Mouse (Mus musculus) kidney, adult 2 months (tissue): ENCODE results near the gene Kmt5b. TPM values are rescaled to one million over a fixed set of nuclear protein-coding genes. Genes with fewer than 3 reads are reported as not detected.

Source experiments
- DNase-seq: peaks from one replicate; pipeline ENCODE4 v3.0.0; 2021
- H3K27ac ChIP-seq: fragments of 200-500 bp; 2 replicates; pipeline ENCODE4 v1.5.1; 2012; ENCODE audit warnings: low read depth, low read length, control low read depth, inconsistent platforms; ENCODE audit not compliant: insufficient read depth
- H3K27me3 ChIP-seq: fragments of 200-500 bp; replicated peaks from 2 replicates; pipeline ENCODE4 v1.6.1; 2012; ENCODE audit warnings: mild to moderate bottlenecking, moderate library complexity, low read length, inconsistent platforms; ENCODE audit not compliant: control insufficient read depth, insufficient read depth
- H3K36me3 ChIP-seq: fragments of 200-500 bp; 2 replicates; pipeline ENCODE4 v1.6.1; 2012; ENCODE audit warnings: mild to moderate bottlenecking, moderate library complexity, low read length, inconsistent platforms; ENCODE audit not compliant: control insufficient read depth, insufficient read depth
- H3K4me1 ChIP-seq: fragments of 200-500 bp; 2 replicates; pipeline ENCODE4 v1.6.1; 2011; ENCODE audit warnings: low read length; ENCODE audit not compliant: control insufficient read depth, insufficient read depth
- H3K4me3 ChIP-seq: fragments of 200-500 bp; 2 replicates; pipeline ENCODE4 v1.5.1; 2011; ENCODE audit warnings: mild to moderate bottlenecking, low read depth, low read length, control low read depth; ENCODE audit not compliant: insufficient read depth
- CTCF ChIP-seq: fragments of 200-500 bp; conservative IDR thresholded peaks from 2 replicates; pipeline ENCODE4 v1.5.1; 2011; ENCODE audit warnings: low read depth, mild to moderate bottlenecking, control low read depth, low read length, moderate library complexity, mixed read lengths; ENCODE audit not compliant: insufficient read depth, insufficient read length
- POLR2A ChIP-seq: fragments of 200-500 bp; IDR thresholded peaks from one replicate; pipeline ENCODE4 v1.6.1; 2011; ENCODE audit warnings: low read depth, low read length, control low read depth
- WGBS: fragments of 180-500 bp; shearing (Covaris S2); methylation state at CpG from one replicate; pipeline ENCODE4 v1.1.7; 2018; 5-methylcytosine and 5-hydroxymethylcytosine counted together
- polyA plus RNA-seq: library from polyadenylated mRNA; depleted of rRNA; stranded (reverse); fragments of >200 nt; gene quantifications from 2 replicates; pipeline ENCODE4 v1.2.3, GENCODE M21; 2012; rRNA removed

The Kmt5b gene
- polyA plus RNA-seq = 12.6 and 12.9 TPM in 2 replicates

DNA sequence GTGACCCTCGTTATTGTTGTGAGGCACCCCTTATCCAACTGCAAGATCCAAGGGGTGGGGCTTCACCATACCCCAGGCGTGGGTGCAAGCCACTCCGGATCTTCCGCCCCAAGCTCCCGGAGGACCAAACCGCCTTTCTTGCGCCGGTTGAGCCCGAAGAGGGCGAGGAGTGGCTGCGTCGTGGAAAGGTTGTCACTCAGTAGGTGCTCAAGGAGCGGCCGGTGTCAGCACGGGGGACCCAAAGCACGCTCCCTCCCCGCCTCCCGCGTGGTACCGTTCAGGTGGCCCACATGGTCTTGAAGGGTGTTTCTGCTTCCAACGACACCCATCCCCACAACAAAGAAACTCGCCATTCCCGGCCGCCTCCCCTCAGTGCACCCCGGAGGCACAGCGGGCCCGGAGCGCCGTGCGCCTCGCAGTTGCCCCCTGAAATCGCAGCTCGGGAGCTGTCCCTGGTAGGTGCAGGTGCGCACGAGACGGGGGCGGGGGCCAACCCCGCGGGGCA, at the start of gene Kmt5b:
Kmt5b (plus strand) TSS at position 146 of the 505 bp plus-strand sequence.
- TF ChIP-seq CTCF (no peak), POLR2A (no peak)
- no peak for DNase-seq
- H3K27me3 ChIP-seq = no peaks in the 10 kb centered on the region
- WGBS = 0% methylated on average over 39 of the region's 39 CpGs
- peak within 1 kb of the TSS; percentile 98 for H3K27ac ChIP-seq
- peaks cover 11% of the 10 kb centered on the region for H3K4me1 ChIP-seq
- peak within 1 kb of the TSS; percentile 60 for H3K4me3 ChIP-seq
- H3K36me3 ChIP-seq = no peaks in the 10 kb centered on the region

DNA sequence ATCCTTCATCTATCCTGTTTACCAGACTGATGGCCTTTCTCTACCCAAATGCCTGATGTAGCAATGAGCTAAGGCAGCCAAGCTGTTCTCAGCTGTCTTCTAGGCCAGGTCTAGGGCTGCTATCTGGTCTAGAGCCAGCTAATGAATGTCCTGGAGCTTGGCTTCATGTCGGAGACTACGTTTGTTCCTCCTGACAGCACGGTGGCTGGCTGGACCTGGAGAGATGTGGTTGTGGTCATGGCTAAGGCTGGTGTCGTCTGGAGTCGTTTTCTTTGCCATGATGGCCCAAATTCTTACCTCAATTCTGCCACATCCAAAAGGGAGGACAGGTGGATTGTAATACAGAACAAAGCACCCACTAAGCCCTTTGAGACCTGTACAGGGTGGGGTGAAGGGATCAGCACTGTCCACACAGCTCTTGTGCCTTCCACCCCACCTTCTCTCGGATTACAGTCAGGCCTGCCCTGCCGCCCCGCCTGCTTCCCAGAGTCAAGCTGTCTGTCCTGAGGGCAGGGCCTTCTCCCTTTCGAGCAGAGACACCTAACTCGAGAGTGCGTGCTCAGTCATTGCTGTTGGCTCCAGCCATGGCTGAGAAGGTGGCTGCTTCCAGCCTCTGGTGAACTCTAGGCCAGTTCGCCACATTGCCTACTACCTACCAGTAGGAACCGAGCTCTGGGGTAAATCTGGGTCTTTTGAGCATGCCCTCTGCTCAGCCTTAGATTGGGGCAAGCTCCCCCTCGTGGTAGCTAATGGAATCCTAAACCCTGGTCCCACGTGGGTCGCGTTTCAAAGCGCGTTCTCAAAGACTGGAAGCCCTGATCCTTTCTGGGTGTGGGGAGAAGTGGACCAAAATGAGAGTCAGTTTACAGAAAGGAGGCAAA, 48.5 kb upstream of the Kmt5b start:
- H3K27ac ChIP-seq = no peak overlapping the region
- peak; percentile 73 for DNase-seq

DNA sequence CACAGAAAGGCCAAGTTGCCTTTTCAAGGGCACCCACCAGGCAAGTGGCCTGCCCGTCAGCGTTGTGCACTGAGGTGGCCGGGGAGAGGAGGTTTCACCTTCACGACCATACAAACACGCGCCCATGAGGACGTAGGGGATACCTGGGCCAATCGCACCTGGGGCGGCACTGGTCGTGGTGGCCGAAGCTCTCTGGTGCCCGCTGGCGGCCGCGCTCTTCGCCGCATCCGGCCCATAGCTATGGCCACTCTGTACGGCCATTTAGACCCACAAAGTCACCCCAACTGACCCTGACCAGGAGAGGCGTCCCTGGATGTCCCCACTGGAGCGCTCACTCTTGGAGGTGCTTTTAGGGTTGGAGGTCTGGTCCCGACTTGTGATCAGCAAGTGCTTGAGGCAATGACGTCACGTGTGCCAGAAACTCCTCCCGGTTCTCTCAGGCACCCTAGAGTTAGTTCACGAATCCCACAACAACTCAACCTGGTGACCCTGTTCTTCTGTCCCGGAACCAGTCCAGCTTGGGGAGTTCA, 47.8 kb upstream of the Kmt5b start:
- no peaks in the 10 kb centered on the region for H3K27me3 ChIP-seq
- DNase-seq = peak; percentile 80
- TF ChIP-seq CTCF = peak; percentile 77
- TF ChIP-seq POLR2A = no peak
- WGBS = 2% methylated on average over 27 of the region's 27 CpGs
- H3K4me3 ChIP-seq = peak overlapping the region; percentile 47
- H3K27ac ChIP-seq = no peak overlapping the region
- peaks cover 10% of the 10 kb centered on the region for H3K4me1 ChIP-seq
- H3K36me3 ChIP-seq = no peaks in the 10 kb centered on the region

More for the DNA sequence above, 48.5 kb upstream of the Kmt5b start:
- Histone ChIP-seq H3K36me3 (no peaks in the 10 kb centered on the region), H3K4me1 (peaks cover 10% of the 10 kb centered on the region), H3K27me3 (no peaks in the 10 kb centered on the region), H3K4me3 (peak overlapping the region; percentile 47)
- TF ChIP-seq CTCF = peak; percentile 74
- no peak for TF ChIP-seq POLR2A
- 42% methylated on average over 19 of the region's 19 CpGs for WGBS

DNA sequence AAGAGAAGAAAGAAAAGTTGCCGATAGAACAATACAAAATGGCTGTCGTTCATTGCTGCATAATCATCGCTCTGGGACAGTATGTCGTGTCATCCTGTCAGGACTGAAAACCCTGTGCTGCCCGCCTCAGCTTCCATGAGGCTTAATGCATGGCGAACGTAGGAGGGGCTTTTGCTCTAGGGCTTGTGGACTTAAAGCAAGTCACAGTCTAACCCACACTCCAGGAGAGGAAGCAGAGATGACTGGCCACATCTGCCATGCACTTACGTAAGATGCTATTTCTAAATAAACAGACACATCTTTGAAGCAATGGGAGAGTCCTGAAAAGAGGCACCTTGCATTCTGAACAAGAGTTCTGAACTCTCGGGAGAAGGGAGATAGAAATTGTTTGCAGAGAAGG, 44.1 kb upstream of the Kmt5b start:
- no peaks in the 10 kb centered on the region for H3K27me3 ChIP-seq
- H3K4me1 ChIP-seq = peaks cover 10% of the 10 kb centered on the region
- no peak for TF ChIP-seq POLR2A
- TF ChIP-seq CTCF = no peak
- H3K36me3 ChIP-seq = no peaks in the 10 kb centered on the region
- no peak for DNase-seq
- no peak overlapping the region for H3K4me3 ChIP-seq
- 93% methylated on average over 9 of the region's 9 CpGs for WGBS
- H3K27ac ChIP-seq = no peak overlapping the region

DNA sequence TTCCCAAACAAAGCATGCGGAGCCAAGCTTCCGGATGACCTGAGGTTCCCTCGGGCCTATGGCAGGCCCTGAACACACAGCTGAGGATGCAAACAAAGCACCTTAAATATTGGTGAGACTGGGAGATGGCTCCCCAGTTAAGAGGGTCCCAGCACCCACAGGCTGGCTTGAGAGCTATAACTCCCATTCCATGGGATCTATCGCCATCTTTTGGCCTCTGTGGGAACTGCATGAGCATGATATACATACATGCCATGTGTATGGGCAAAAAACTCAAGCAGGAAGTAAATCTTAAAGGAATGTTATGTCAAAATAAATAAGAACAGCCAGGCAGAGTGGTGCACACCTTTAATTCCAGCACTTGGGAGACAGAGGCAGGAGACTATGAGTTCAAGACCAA, 43.3 kb upstream of the Kmt5b start:
- H3K27me3 ChIP-seq = no peaks in the 10 kb centered on the region
- TF ChIP-seq CTCF = peak; percentile 55
- TF ChIP-seq POLR2A = no peak
- H3K27ac ChIP-seq = no peak overlapping the region
- H3K4me3 ChIP-seq = no peak overlapping the region
- 81% methylated on average over 4 of the region's 4 CpGs for WGBS
- peaks cover 4% of the 10 kb centered on the region for H3K4me1 ChIP-seq
- DNase-seq = peak; percentile 25
- H3K36me3 ChIP-seq = no peaks in the 10 kb centered on the region

DNA sequence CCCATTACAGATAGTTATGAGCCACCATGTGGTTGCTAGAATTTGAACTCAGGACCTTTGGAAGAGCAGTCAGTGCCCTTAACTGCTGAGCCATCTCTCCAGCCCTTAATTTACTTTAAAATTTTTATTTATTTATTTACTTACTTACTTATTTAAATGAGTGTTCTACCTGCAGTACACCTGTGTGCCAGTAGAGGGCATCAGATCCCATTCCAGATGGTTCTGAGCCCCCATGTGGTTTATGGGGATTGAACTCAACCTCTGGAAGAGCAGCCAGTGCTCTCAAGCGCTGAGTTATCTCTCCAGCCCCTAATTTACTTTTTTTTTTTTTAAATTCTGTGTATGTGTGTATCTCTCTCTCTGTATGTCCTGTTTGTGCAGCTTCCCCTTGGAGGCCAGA, 42.4 kb upstream of the Kmt5b start:
- TF ChIP-seq POLR2A = no peak
- TF ChIP-seq CTCF = peak; percentile 65
- H3K4me3 ChIP-seq = no peak overlapping the region
- WGBS = 17% methylated on average over 1 of the region's 1 CpGs
- H3K4me1 ChIP-seq = no peaks in the 10 kb centered on the region
- peak; percentile 82 for DNase-seq
- H3K27me3 ChIP-seq = peaks cover 2% of the 10 kb centered on the region; the same call in 1 of the 2 replicates
- H3K36me3 ChIP-seq = no peaks in the 10 kb centered on the region
- H3K27ac ChIP-seq = no peak overlapping the region

DNA sequence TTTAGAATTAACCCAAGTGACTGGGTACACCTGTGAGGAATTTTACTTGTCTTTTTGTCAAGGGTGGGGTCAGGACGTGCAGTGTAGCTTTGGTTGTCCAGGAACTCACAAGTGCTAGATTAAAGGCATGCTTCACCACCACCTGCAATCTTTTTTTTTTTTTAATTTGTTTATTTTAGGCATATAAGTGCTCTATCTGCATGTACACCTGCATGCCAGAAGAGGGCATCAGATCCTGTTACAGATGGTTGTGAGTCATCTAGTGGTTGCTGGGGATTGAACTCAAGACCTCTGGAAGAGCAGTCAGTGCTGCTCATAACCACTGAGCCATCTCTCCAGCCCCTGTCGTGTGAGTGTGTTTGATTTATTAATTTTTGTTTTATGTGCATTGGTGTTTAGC, 38.3 kb upstream of the Kmt5b start:
- TF ChIP-seq POLR2A (no peak), CTCF (no peak)
- Histone ChIP-seq H3K4me3 (no peak overlapping the region), H3K27me3 (peaks cover 2% of the 10 kb centered on the region; the same call in 1 of the 2 replicates), H3K27ac (no peak overlapping the region), H3K36me3 (no peaks in the 10 kb centered on the region), H3K4me1 (no peaks in the 10 kb centered on the region)
- DNase-seq = no peak
- WGBS = 78% methylated on average over 2 of the region's 2 CpGs
